Mouse (Mus musculus) kidney, postnatal 0 days (tissue): ENCODE measurements around the gene Gm4756. TPM values are rescaled to one million over a fixed set of nuclear protein-coding genes. Genes with fewer than 3 reads are reported as not detected.

Experiments
- ATAC-seq: fragments of 200-750 bp; cut with Nextera tagmentation; replicated peaks from 2 replicates; pipeline ENCODE4 v1.8.0; 2017; ENCODE audit warnings: low read depth, moderate number of reproducible peaks, moderate TSS enrichment, moderate library complexity; ENCODE audit not compliant: low FRiP score
- DNase-seq: peaks from one replicate; pipeline ENCODE4 v3.0.0-alpha.2; 2016; ENCODE audit warnings: low spot score
- H3K27ac ChIP-seq: fragments of 300-500 bp; sonication (generic); 2 replicates; pipeline ENCODE4 v1.5.1; 2014; ENCODE audit warnings: mild to moderate bottlenecking
- H3K27me3 ChIP-seq: fragments of 300-500 bp; sonication (generic); 2 replicates; pipeline ENCODE4 v1.6.1; 2014; ENCODE audit warnings: low read length, mixed read lengths; ENCODE audit not compliant: insufficient read depth
- H3K36me3 ChIP-seq: fragments of 300-500 bp; sonication (generic); 2 replicates; pipeline ENCODE4 v1.6.1; 2014; ENCODE audit warnings: low read length, mixed read lengths; ENCODE audit not compliant: insufficient read depth
- H3K4me1 ChIP-seq: fragments of 300-500 bp; sonication (generic); replicated peaks from 2 replicates; pipeline ENCODE4 v1.6.1; 2014; ENCODE audit warnings: antibody characterized with exemption, low read length, mixed read lengths; ENCODE audit not compliant: insufficient read depth
- H3K4me2 ChIP-seq: fragments of 300-500 bp; sonication (generic); 2 replicates; pipeline ENCODE4 v1.6.1; 2014; ENCODE audit warnings: mild to moderate bottlenecking, low read length, moderate library complexity, mixed read lengths
- H3K4me3 ChIP-seq: fragments of 300-500 bp; sonication (generic); replicated peaks from 2 replicates; pipeline ENCODE4 v1.5.1; 2014; ENCODE audit warnings: low read depth, low read length
- H3K9ac ChIP-seq: fragments of 300-500 bp; sonication (generic); 2 replicates; pipeline ENCODE4 v1.6.1; 2014; ENCODE audit warnings: low read depth, low read length
- H3K9me3 ChIP-seq: fragments of 300-500 bp; sonication (generic); replicated peaks from 2 replicates; pipeline ENCODE4 v1.6.1; 2016; ENCODE audit warnings: low read length, inconsistent platforms, mixed read lengths
- CTCF ChIP-seq: IDR thresholded peaks from 2 replicates; pipeline ENCODE4 v1.5.1; 2016; ENCODE audit warnings: antibody characterized with exemption, low read depth, mild to moderate bottlenecking, moderate library complexity
- WGBS: fragments of 180-500 bp; shearing (Covaris S2); extraction: QIAGEN DNeasy Blood & Tissue Kit; methylation state at CpG from one replicate; pipeline ENCODE4 v1.1.7; 2014; 5-methylcytosine and 5-hydroxymethylcytosine counted together
- polyA plus RNA-seq: library from polyadenylated mRNA; unstranded; fragments of >200 nt; fragmentation: Nextera tagmentation; extraction: Ambion mirVana; gene quantifications from 2 replicates; pipeline ENCODE4 v1.2.1, GENCODE M21; 2015

Gene Gm4756
- polyA plus RNA-seq, 1 experiment from 2014 or later = not detected

DNA sequence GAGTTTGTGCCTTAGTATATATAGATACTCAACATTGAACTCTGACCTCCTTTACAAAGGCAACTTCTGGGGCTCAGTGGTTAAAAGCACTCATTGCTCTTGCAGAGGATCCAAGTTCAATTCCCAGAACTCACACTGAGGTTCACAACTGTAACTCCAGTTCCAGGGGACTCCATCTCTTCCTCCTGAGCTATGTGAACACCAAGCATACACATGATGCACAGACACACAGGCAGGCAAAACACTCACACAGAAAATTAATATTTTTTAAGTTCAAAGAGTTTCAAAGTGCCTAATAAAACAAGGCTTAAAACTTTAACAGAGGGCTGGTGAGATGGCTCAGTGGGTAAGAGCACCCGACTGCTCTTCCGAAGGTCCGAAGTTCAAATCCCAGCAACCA lies 34.2 kb upstream of the Gm4756 start:
- ATAC-seq (no peak), DNase-seq (no peak)
- Histone ChIP-seq H3K9me3 (no peaks in the 10 kb centered on the region), H3K27ac (no peak overlapping the region), H3K4me3 (no peak overlapping the region), H3K27me3 (no peaks in the 10 kb centered on the region), H3K36me3 (no peaks in the 10 kb centered on the region), H3K4me1 (no peaks in the 10 kb centered on the region), H3K9ac (no peak overlapping the region), H3K4me2 (no peak overlapping the region)
- 96% methylated on average over 3 of the region's 3 CpGs for WGBS
- no peak for TF ChIP-seq CTCF

DNA sequence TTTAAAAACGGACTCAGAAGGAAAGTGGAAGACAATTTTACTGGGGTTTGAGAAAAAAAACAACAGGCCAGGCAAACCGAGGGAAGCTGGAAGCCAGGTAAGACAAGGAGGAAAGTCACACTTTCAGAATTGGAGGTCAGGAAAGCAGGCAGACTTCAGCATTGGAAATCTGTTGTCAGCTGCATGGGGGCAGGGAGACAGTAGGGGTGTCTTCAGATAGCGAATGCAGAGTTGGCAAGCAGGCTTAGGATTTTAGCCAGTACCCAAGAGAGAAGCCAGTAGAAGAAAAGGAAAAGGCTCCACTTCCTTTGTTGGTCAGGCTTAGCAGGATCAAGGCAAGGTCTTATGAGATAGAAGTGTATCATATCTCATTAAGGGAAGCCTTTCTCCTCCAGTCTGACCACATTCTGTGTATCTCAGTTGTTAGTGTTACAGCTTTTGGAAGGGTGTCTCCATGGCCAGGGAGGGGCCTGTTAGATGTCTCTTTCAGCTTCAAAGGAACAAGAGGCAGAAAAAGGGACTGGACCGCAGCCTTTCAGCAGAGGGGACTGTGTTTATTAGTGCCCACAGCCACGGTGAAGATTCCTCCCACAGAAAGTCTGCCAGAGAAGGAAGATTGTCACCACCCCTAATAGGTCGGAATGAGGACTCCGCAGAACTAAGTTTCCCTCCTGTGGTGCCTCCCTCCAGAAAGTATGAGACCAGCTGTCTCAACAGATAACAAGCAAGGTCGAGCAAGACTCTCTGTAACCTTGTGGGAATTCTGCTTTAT lies 33.2 kb upstream of the Gm4756 start:
- ATAC-seq = no peak

DNA sequence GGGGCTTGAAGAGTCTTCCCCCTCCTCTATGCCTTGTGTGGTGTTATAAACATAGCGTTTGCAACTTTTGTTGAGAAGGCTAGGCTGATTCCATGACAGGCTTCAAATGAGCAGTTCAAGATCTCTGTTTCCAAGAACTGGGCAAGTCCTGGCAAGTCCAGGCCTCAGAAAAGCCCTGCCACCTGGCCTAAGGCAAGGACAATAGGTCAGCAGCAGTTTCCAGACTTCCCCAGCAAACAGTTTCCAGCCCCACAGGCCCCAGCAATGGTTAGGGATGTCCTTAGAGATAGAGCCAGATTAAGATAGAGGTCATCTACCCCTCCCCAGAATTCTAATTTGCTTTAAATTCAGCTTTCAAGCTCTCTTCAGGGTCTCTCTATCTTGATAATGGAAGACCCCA lies 32.5 kb upstream of the Gm4756 start:
- no peaks in the 10 kb centered on the region for H3K4me1 ChIP-seq
- WGBS = 94% methylated on average over 1 of the region's 1 CpGs

More for the DNA sequence above, 33.2 kb upstream of the Gm4756 start:
- no peak overlapping the region for H3K27ac ChIP-seq
- H3K27me3 ChIP-seq = no peaks in the 10 kb centered on the region
- no peaks in the 10 kb centered on the region for H3K9me3 ChIP-seq
- no peak overlapping the region for H3K9ac ChIP-seq
- WGBS = 55% methylated on average over 8 of the region's 8 CpGs
- no peak overlapping the region for H3K4me3 ChIP-seq
- no peaks in the 10 kb centered on the region for H3K4me1 ChIP-seq
- no peak for TF ChIP-seq CTCF
- no peaks in the 10 kb centered on the region for H3K36me3 ChIP-seq
- no peak overlapping the region for H3K4me2 ChIP-seq
- no peak for DNase-seq

GRCm38 (mm10) chr12:72679635-72680034 lies 30.2 kb upstream of the Gm4756 start:
- TF ChIP-seq CTCF = no peak
- 68% methylated on average over 3 of the region's 3 CpGs for WGBS

More for the DNA sequence above, 32.5 kb upstream of the Gm4756 start:
- Histone ChIP-seq H3K9ac (no peak overlapping the region), H3K27ac (no peak overlapping the region), H3K4me3 (no peak overlapping the region), H3K36me3 (no peaks in the 10 kb centered on the region), H3K9me3 (no peaks in the 10 kb centered on the region), H3K4me2 (no peak overlapping the region), H3K27me3 (no peaks in the 10 kb centered on the region)
- ATAC-seq (no peak), DNase-seq (no peak)
- TF ChIP-seq CTCF = no peak

GRCm38 (mm10) chr12:72674820-72675219 lies 25.4 kb upstream of the Gm4756 start:
- Histone ChIP-seq H3K9me3 (no peaks in the 10 kb centered on the region), H3K9ac (no peak overlapping the region), H3K27me3 (no peaks in the 10 kb centered on the region), H3K36me3 (no peaks in the 10 kb centered on the region), H3K4me3 (no peak overlapping the region), H3K4me1 (no peaks in the 10 kb centered on the region), H3K4me2 (no peak overlapping the region), H3K27ac (no peak overlapping the region)
- no peak for ATAC-seq
- no peak for DNase-seq
- 75% methylated on average over 2 of the region's 2 CpGs for WGBS
- no peak for TF ChIP-seq CTCF

More at GRCm38 (mm10) chr12:72679635-72680034, 30.2 kb upstream of the Gm4756 start:
- H3K9ac ChIP-seq = no peak overlapping the region
- no peaks in the 10 kb centered on the region for H3K27me3 ChIP-seq
- H3K4me1 ChIP-seq = no peaks in the 10 kb centered on the region
- H3K9me3 ChIP-seq = no peaks in the 10 kb centered on the region
- H3K36me3 ChIP-seq = no peaks in the 10 kb centered on the region
- DNase-seq = no peak
- H3K27ac ChIP-seq = no peak overlapping the region
- no peak overlapping the region for H3K4me2 ChIP-seq
- ATAC-seq = no peak
- no peak overlapping the region for H3K4me3 ChIP-seq

- Histone ChIP-seq H3K4me2 (no peak overlapping the region), H3K9me3 (no peaks in the 10 kb centered on the region), H3K36me3 (no peaks in the 10 kb centered on the region), H3K27ac (no peak overlapping the region), H3K4me3 (no peak overlapping the region), H3K9ac (no peak overlapping the region), H3K4me1 (no peaks in the 10 kb centered on the region), H3K27me3 (no peaks in the 10 kb centered on the region)
- WGBS = 70% methylated on average over 7 of the region's 7 CpGs
- DNase-seq (no peak), ATAC-seq (no peak)
- TF ChIP-seq CTCF = no peak
Measured at GRCm38 (mm10) chr12:72674079-72674797, 24.8 kb upstream of the Gm4756 start.
